Mouse (Mus musculus): ENCODE data around the gene Zmat1. TPM values are rescaled to one million over a fixed set of nuclear protein-coding genes. Genes with fewer than 3 reads are reported as not detected.

Gene Zmat1
- total RNA-seq (2023) = 3.0 and 3.8 TPM in 2 replicates

DNA sequence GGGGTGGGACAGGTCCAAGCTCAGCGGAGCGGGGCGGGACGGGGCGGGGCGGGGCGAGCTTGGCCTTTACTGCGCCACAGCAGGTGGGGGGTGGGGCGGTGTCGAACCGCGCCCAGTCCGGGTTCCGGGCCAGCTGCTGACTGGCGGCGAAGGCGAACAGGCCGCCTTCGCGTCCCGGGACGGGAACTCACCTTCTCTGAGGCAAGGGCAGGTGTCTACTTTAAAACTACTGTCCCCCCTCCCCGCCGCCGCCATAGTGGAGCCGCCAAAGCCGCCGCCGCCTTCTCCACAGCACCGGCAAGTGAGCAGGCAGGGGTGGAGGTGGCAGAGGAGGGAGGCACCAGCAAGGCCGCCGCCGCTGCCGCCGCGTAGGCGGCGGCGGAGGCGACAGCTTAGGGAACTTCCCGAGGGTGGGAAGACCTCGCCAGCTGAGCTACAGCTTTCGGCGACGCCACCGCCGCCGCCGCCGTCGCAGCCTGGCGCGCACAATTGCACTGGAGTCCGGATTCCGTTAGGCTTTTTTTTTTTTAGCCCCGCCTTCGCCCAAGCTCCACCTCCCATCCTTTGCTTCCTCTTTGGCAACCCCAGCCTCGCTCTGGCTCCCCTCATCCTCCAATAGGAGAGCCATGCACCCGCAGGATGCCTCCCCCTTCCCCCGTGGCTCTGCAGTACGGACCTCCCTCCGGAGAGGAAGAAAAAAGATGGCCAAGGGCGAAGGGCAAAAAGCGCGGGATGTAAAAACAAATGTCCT lies at the start of gene Zmat1:
TSS of gene Zmat1 (minus strand) at position 490 of the 751 bp plus-strand sequence.

DNA sequence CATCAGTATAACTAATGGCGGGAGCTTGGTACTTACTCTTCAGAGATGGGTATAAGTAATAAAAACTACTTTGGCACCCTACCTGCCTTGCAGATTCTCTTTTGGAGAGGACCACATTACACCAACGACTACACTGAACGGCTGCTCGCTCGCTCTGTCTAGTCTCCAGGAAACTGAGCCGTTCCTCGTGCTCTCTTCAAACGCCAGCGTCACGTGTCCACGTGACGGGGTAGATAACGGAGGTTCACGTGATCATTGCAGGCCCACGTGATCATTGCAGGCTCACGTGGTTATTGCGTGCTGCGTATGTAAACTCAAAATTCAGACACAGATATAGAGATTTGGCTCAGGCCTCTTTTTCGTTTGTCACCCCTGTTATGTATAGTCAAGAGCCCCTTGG lies 44.5 kb downstream of the Zmat1 start, which contains the start of gene Nxf2:
TSS of gene Nxf2 (minus strand) at position 209 of the 400 bp plus-strand sequence.

Other genes with a start within 250 kb of the Zmat1 start
- 1.8 and 2.7 TPM in 2 replicates for gene Armcx2, start 200.0 kb downstream of the Zmat1 start, total RNA-seq (2023)
- 0.23 TPM in 1 of 2 replicates, not detected in the other for gene Nxf2, start 44.5 kb downstream of the Zmat1 start, total RNA-seq (2023)
- gene Gm15023, start 168.4 kb upstream of the Zmat1 start, total RNA-seq (2023) = not detected in 2 replicates
- not detected in 2 replicates for gene Tceal6, start 201.5 kb upstream of the Zmat1 start, total RNA-seq (2023)